Mouse (Mus musculus) thymus, adult 2 months (tissue): ENCODE results near the gene Tmem231.

Experiments
- CTCF ChIP-seq: fragments of 200-500 bp; IDR thresholded peaks from 2 replicates; pipeline ENCODE4 v1.5.1; 2012; ENCODE audit warnings: mild to moderate bottlenecking, control low read depth, low read length, moderate library complexity, borderline replicate concordance; ENCODE audit not compliant: control insufficient read depth, poor library complexity, insufficient read depth; ENCODE audit errors: extremely low read depth
- POLR2A ChIP-seq: fragments of 200-500 bp; IDR thresholded peaks from 2 replicates; pipeline ENCODE4 v1.6.1; 2012; ENCODE audit warnings: mild to moderate bottlenecking, low read length, control low read depth, moderate library complexity; ENCODE audit not compliant: control insufficient read depth, poor library complexity, insufficient read depth; ENCODE audit errors: extremely low read depth

GRCm38 (mm10) chr8:111960591-111961321 lies 27.1 kb upstream of the Tmem231 start:
- TF ChIP-seq POLR2A (no peak), CTCF (no peak)
